Mouse (Mus musculus): ENCODE measurements around the gene Lrrtm3.

Gene Lrrtm3

DNA sequence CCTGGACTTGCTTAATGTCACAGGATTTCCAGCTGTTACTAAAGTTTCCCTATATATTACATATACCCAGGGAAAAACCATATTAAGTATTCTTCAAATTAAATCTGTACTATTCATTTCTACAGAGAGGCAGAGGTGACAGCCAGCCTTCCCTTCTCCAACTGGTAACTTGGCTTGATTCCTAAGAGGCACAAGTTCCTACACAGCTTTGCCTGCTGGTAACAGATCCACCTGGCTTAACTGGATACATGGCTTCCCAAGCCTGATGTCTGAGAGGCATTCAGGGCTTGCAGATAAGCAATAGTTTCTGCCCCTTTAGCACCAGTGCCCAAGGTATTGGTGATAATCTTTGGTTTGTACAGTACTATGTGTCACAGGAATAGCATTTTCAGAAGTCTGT, 190.2 kb downstream of the Lrrtm3 start:
- no peak for DNase-seq (ENCODE audit: low read depth, low spot score)

DNA sequence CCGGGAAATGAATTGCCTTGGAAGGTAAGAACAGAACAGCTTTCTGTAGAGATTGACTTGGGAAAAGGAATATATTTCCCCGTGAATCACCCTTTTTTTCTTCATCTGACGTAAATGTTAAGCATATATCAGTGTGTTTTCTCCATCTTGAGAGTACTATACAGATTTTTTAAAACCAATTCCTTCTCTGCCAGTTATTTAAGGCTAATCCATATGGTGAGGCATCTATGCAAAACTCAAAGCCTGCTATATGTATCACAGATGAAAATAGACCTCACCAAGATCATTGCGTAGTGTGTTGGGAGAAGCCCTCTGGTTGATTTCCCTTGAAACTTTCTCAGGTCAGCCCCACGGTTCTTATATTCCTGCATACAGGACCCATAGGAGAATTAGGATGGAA, 195.5 kb downstream of the Lrrtm3 start:
- DNase-seq (ENCODE audit: low read depth, low spot score): no peak

DNA sequence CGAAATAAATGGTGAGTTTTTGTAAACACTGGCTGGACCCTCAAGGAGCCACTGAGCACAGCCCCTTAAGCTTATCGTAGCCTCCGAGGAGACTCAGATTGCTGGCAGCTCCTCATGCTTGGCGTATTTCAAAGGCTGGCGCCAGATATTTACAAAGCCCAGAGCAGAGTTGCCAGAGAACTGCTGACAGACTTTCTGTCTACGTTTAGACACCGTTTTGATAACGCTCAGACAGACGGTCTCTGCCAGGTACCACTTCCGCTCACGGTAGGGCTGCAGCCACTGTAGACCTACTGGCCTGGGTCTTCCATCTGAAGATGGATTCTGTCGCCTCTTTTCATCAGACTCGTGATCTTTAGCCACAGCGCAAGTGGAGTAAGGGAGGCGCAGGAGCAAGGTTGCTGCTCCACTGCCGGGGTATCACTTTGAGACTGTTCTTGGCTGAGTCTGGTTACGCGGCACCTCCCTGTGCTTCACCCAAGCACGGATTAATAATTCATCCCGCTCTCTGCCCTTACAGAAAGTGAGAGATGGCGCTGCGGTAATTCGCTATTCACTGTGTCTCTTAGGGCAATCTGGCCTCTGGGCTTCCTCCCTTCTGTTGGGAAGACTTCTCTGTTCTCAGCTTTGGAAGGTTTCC, 203.5 kb downstream of the Lrrtm3 start:
- no peak for DNase-seq (ENCODE audit: low read depth, low spot score)

DNA sequence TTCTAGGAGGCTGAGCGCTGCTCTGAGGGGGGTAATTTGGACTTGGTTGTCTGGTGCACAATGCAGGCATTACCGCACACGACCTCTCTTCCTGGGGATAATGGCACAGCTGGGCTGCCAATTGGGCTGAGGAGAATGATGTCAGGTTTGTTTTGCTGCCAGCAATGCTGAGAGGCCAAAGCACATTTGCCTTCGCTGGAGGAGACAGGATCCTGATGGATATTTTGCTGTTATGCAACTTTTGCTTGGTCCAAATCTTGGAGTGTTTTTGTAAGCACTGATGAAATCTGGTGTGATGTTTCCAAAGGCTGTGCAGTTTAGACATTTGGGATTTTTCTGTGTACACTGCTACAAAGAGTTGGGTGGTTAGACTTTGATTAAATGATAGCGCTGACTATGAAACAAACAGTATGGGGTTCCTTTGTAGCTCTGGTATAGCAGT, 209.6 kb downstream of the Lrrtm3 start:
- no peak for DNase-seq (ENCODE audit: low read depth, low spot score)
